Mouse (Mus musculus) kidney, postnatal 4 days (tissue): Measurements from ENCODE around the gene Smox.

Experiments
- DNase-seq, 2 experiments: peaks; one replicate each; pipeline ENCODE4 v3.0.0; 2021; ENCODE audit warnings: mixed read lengths in 2 of 2

The Smox gene

DNA sequence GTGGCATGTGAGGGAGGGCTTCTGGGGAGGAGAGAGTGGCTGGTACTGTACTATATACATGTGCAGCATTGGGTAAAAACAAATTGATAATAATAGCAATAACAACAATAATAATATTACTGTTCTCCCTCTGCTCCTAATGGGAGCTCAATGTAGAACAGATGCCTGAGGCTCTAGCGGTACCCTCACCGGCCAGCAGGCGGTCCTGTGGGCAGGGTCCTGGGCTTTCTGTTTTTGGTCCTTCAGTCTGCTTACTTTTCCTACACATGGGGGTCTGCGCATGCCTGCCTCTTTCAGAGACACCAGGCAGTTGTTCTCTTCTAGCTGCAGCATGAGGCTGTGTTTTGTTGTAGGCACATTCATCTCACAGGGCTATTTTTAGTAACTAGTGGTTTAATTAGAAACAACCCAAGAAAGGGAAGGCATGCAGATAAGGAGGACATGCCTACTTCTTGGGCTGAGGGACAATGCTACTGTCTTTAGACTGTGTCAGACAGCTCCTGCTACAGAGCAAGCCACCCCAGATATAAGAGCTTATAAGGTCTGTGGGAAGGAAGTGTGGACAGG, 22.8 kb downstream of the Smox start:
- no peak for DNase-seq

DNA sequence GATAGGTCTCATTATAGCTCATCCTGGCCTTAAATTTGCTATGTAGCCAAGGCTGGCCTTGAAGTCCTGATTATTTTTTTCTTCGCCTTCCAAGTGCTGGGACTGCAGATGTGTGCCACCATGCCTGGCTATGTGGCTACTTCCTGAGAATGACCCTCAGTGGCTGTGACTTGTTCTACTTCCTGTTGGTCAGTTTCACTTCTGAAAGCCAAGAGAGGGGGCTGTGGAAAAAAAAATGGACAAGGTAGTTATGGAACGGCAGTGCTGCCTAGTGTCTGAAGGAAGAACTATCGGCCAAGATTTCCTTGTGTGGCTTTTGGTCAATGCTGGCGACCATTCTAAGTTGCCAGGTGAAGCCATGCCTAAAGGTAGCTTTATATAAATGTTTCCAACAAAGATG, 26.3 kb downstream of the Smox start:
- no peak for DNase-seq

DNA sequence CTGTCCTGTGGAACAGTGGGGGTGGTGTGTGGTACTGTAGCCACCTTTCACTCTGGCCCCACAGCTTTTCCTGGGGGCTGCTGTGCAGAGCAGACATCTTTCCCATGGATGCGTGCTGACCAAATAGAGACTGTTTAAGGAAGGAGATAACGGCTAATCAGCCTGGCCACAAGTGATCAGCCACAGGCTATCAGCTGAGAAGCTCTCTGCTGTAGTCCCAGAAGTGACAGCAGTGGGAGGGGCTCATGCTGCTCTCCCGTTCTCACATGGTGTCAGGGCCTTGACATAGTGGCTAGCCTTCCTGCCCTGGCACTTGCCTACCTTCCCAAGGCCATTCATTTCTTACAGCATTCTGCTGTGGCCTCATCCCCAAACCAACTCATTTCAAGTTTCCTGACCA, 27.5 kb downstream of the Smox start:
- no peak for DNase-seq

DNA sequence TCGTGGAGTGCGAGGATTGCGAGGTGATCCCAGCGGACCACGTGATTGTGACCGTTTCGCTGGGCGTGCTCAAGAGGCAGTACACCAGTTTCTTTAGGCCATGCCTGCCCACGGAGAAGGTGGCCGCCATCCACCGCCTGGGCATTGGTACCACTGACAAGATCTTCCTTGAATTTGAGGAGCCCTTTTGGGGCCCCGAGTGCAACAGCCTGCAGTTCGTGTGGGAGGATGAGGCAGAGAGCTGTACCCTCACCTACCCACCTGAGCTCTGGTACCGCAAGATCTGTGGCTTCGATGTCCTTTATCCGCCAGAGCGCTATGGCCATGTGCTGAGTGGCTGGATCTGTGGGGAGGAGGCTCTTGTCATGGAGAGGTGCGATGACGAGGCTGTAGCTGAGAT, 29.4 kb downstream of the Smox start:
- DNase-seq, result no peak

DNA sequence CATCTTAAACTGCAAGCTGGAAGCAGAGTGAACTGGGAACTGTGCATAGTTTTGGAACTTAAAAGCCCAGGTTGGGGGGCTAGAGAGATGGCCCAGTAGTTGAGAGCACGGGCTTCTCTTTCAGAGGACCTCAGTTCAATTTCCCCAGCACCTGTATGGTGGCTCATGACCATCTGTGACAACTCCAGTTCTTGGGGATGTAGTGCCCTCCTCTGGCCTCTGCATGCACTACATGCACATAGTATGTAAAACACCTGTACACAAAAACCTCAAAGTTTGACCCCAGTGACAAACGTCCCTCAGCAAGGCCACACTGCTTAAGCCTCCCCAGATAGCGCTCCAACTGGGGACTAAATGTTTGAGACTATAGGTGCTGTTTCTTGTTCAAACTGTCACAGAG, 35.8 kb downstream of the Smox start:
- peak; percentile 51 to 64 for DNase-seq

DNA sequence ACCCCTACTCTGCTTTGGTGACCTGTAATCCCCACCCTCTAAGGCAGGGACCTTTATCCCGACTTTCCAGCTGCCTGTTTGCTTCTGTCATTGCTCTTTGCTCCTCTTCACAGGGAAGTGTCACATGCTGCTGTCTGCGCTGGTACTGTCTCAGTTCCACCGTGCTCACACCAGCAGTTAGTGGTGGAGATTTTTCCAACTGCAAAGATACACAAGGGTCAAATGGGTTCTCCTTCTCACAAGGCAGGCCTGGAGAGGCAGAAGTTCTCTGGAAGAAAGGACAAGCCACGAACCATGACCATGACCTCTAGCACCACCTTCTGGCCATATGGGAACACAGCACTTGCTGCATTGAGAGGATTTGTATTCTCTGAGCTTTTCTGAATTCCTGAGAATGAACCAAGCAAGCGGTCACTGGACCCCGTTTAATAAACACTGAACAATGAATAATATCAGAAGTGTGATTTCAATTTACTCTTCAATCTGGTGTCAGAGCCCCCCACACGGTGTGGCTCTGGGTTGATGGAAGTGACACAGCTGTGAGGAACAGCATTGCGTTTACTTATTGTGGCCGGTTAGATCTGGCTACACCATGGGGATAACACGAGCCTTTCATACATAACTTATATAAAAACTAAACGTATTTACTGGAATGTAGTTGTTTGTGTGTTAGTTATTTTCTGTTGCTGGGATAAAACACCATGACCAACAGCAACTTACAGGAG, 38.8 kb downstream of the Smox start:
- peak; percentile 80 to 83 for DNase-seq

DNA sequence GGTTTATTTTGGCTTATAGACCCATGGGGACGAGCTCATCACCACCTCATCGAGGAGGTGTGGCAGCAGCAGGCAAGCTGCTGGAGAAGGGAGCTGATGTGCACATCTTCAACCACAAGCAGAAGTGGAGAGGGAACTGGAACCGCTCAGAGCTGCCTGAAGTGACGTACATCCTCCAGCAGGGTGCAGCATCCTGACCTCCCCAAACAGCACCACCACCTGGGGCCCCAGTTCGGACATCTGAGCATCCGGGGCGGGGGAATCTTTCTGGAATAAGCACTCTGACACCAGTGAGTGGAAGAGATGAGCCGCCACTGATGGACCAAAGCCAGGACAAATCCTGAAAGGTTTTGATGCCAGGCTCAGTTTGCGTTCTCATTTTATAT, 39.3 kb downstream of the Smox start:
- DNase-seq, result peak; percentile 65 to 72

DNA sequence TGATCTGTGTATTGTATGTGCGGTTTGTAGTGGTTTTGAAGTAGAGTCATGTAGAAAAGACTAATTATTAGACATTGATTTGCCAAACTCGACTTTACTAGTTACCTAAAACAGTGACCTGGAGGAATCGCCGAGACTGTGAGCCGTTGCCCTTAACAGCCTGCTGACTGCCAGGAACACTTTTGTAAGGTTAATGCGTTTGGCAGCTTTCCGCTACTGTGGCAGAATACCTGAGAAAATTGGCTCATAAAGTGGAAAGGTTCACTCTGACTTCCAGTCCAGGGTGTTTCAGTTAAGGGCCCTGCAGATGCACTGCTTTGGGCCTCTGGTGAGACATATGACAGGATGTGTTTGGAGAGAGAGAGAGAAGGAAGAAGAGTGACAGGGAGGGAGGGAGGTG, 40.0 kb downstream of the Smox start:
- no peak for DNase-seq

DNA sequence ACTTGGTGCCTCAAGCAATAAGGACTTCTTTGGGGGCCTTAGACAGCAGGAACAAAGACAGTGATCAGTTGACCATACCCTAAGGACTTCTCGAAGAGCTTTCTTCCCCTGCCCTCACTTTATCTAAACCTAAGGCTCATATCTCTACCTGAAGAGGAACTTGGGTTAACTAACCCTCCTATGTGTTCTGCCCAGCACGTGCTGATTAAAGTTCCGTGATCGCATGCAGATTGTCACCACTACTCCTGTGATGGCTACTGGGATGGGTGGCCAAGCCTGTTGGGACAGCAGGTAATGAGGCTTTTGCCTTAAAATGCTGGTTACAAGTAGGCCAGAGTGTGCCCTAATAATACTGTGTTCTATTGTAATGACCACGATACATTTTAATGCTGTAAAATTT, 43.9 kb downstream of the Smox start:
- DNase-seq, result no peak

DNA sequence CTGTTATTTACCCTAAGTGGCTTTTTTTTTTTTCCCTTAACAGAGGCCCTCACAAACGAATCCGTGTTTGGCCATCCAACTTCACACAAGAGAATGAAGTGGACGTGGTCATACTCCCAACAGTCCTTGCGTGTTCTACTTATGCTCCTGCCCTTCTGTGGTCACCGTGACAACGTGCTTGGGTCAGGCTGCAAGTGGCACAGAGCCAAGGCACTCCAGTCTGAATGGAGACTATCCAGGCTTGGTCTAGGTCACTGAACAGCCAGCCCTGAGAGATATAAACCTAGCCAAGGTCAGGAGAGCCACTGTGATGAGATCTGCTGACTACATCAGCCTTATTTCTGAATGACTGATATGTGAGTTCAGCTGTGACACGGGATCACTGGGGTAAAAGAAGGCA, 47.0 kb downstream of the Smox start:
- DNase-seq, result peak; percentile 53 to 61

DNA sequence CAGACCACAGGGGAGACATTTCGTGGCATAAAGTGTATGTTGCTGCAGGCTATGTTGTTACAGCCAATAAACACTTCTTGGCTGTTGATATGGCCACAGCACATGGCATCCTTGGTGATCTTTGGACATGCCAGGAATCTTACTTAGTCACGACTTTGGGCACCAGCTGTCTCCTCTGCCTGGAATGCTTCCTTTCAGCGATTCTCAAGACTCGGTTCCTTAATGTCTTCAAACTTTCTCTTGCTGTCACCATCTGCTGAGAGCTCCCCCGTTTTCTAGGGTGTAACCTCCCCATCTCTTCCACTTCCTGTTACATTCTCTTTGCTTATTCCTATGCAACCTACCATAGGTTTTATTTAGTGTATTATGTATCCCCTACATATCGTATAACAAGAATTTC, 48.5 kb downstream of the Smox start:
- no peak for DNase-seq

DNA sequence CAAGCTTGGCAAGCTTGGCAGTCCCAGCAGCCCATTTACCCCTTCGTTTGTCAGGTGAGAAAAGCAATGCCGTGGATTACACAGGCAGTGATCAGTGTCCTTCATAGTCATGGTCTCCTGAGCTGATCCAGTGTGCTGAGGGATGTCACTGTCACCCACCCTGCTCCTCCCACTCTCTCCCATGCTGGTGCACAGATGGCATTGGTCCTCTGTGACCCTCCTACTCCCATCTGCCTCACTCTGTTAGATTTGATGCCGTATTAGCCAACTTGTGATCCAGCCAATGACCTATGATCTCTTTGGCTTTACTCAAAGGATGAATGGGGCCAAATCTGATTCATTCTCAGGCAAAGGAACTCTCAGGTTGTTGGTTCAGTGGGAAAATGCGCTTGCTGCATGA, 50.4 kb downstream of the Smox start:
- no peak for DNase-seq

DNA sequence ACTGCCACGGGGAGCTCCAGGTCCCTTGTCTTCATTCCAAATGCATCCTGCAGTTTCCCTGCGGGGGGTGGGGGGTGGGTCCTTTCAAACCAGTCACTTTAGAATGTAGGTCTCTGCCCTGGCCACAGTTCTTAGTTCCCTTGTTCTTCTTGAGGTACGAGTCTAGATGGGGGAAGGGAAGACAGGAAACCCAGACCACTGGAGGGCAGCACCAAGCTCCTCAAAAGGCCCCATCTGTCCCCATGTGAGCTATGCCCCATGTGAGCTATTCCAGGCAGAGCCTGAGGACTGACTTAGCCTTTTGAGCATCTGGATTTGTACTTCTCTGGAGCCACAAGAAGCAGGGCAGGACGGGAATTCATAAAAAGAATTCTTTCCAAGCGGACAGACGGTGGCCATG, 51.2 kb downstream of the Smox start:
- DNase-seq, result peak in 1 of 2 experiments; percentile 29

DNA sequence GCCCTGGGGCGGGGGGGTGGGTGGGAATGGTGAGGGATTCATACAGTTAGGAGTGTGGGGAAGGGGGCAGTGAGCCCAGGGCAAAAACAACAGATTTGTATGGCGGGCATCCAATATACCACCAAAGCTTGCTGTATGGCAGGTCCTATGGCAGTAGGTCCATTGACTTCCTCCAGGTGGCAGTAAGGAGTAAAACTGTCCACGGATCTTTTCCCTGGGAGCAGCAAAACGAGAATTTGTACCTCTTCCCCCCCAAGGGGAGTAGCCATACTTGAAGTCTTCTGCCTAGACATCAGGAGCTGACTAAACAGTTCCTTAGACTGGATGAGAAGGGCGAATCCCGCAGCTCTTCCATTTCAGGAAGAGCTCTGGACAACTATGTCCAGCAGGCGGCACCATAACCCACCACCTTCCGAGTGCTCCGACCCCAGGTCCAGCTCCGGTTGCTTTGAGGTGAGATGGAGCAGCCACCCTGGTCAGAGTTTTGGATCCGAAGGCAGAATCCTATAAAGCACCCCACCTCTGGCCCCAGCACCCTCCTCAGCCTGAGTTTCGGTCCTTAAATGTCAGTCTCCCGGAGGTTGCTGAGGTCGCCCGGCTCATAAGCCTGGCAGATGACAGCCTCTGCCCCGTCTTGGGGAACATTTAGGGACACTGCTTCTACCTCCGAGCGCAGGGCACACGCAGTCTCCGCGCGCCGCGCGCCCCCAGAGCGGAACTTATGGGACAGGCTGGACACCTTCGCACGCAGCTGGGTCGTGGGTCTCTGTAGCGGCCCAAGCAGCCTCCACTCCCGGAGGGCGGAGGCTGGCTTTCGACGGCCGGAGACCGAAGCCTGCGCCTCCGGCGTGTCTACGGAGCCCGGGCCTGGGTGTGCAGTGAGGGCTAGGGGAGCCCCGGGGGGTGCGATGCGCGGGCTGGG, 54.4 kb downstream of the Smox start:
- DNase-seq, result peak; percentile 80 to 83

DNA sequence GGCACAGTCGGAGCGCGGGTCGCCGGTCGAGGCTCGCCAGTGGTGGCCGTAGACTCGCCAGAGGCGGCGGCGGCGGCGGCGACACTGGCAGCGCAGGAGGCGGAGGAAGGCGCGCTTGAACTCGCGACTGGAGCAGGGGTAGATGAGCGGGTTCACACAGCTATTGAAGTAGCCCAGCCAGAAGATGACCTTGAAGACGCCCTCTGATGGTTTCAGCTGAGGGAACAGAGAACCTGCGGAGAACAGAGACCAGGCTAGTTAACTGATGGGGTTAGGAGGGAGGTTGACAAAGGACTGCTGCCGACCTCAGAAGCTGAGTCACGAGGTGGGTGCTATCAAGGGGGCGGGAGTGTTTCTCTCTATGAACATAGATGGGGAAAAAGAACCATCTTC, 55.0 kb downstream of the Smox start:
- peak; percentile 23 to 31 for DNase-seq

DNA sequence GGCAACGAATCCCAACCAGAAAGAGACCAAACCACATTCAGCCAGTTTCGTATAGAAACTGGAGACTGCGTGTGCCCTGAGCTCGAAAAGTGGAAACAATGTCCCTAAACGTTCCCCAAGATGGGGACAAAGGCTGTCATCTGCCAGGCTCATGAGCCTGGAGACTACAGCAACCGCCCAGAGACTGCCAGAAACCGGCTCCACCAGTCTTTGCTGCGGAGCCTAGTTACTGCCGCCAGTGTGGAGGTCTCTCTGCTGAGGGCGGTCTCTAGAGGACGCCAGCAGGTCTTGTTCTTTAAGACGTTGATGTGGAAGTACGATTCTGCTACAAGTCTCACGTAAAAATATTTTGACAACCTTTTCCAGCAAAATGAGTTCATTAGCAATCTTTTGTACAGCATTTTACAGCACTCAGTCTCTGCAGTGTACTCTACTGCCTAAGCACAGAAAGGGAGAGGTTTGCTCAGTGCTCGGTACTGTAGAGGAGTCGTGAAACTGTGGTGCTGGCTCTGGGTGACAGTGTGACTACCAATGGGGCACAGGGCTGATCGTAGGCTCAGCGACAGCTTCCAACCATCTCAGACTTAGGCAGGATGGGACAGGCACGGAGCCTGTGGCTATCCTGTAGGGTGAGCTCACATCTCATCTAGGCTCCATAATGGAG, 55.6 kb downstream of the Smox start:
- peak; percentile 40 to 53 for DNase-seq

DNA sequence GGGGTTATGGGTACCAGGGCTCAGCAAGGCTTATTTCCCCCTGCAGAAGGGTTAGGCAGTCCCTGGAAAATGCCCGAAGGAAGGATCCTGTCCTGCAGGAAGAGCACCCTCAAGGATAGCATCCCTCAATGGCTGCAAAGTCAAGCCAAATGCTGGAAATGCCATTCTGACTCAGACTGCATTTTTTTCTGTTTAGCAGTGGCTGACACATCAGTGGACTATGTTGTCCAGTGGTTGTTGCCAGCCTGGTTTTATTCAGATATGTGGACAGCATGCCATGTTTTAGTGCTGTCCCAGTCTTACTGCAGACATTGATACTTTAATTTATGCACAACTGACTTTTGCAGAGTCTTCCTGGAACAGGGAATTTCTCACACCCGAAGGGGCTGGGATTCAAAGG, 57.0 kb downstream of the Smox start:
- no peak for DNase-seq

DNA sequence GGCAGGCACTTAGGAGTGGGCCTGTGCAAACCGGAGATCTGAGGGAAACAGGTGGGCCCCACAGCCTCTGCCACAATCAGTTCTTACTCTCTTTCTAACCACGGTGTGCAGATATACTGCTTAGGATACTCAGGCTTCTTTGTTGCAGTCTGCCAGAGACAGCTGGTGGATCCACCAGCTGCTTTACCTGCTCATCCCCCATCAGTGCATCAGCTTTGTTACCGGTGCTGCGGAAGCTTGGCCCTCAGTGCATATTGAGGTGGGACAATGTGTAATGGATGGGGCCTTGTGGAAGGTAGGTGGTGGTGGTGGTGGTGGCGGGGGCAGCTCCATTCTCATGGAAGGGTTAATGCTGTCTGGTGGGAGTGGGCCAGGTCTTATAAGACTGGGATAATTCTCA, 57.8 kb downstream of the Smox start:
- DNase-seq, result no peak

DNA sequence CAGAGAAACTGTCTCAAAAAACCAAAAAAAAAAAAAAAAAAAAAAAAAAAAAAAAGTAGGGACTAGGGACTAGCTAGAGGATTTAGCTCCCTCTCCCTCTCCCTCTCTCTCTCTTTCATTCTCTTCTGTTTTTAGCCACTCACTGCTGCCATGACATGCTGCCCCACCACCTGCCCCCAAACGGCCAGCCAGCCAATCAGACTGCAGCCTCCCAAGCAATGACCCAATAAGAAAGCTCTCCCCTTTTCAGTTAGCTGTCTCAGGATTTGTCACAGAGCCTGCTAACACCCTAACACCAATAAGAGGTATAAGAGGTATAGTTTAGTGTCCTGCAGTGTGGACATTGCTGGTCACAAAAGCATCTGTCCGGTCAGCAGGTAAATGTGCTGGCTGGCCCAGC, 59.2 kb downstream of the Smox start:
- no peak for DNase-seq

DNA sequence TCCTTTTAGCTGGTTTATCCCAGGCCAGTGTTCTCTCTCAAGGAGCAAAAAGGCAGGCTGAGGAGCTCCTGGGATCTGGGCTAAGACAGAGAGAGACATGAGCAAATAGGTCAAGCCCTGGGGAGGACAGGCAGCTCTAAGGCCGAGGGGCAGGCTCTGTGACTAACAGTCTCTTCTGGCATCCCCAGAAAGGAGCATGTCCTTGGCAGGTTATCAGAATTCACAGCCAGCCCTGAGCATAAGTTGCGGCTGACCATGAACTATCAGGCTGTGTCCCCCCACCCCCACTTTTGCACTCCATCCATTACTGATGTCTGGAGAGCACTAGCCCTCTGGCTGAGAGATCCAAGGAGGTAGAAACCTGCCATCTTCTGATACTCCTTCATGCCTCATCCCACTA, 59.6 kb downstream of the Smox start:
- no peak for DNase-seq

DNA sequence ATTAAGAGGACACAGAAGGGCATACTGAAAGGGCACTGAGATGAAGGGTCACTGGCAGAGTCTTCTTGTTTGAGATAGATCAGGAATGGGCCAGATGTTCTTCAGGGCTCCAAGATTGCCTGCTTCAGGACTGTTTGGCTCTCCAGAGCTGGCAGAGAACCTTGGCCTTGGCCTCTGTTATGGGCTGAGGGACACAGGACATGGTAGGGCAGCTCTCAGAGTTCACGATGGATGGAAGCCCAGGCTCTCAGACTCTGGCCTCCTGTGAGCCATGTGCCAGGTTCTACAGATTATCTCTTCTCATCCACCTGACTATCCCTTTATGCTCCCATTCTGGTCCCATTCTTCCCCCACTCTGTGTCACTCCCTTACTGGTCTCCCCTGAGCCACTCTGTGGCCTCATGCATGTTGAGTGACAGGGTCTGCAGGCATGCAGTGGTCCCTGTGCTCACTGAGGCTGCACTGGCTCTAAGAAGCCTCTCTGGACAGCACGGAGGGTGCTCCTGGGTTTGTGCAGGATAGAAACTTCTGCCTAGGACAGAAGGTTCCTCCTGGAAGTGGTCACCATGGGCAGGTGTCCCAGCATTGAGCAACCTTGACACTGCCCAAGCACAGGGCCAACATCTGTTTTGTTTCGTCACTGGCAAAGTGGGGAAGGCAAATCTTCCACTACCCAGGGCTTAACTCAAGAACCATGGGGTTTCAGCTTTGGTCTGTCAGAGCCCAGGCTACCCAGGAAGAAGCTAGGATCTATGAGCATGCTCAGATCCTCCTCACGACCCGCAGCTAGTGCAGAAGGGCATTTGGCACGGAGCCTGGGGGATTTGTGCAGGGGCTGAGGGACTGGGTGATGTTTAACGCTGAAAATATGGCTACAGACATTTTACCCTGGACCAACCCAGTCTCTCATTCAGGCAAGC, 60.7 kb downstream of the Smox start:
- no peak for DNase-seq

DNA sequence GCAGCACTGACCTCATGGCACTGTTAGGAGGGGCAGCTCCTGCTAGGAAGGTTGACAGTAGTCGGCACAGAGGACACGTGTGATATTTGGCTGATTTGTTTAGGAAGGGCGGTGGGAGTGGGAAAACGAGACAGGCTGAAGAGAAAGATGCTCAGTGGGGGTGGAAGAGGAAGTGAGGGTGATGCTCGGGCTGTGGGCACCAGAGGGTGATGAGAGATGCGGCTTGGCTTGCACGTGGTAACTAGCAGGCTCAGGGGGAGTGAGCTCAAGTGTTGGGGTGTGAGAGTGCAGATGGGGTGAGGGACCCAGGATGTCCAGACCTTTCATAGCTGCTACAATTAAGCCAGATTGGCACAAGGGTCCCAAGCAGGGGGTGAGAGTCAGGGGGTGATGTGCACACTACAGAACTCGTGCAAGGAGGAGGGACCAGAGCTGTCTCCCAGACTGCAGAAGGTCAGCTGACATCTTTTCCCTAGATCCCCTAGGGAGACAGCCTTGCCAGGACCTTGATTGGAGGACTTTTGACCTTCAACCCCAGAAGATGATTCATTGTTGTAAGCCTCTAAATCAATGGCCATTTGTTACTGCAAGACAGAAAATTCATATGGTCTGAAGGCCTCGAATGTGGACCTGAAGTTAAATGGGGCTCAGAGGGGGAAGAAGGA, 61.6 kb downstream of the Smox start:
- DNase-seq, result no peak
